Mouse (Mus musculus): Measurements from ENCODE around the gene C2cd3.

The C2cd3 gene

DNA sequence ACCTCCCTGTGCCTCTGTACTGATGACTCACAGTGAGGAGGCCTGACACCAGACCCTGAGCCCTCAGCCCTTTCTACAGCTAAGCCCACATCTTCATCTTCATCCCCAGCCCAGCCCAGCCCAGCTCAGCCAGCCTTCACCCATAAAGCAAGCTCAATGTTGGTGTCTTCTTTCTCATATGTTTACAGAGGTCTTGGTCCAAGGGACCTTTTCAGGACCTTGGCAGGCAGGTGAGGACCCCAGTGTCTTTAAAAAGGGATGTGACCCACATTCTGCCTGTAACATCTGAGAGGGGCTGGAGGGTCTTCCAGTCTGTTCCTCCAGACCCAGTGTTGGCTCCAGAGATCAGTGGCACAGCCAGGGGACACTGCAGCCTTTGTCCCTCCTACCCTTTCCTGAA, 127.4 kb downstream of the C2cd3 start:
- DNase-seq (ENCODE audit: low spot score), result no peak

DNA sequence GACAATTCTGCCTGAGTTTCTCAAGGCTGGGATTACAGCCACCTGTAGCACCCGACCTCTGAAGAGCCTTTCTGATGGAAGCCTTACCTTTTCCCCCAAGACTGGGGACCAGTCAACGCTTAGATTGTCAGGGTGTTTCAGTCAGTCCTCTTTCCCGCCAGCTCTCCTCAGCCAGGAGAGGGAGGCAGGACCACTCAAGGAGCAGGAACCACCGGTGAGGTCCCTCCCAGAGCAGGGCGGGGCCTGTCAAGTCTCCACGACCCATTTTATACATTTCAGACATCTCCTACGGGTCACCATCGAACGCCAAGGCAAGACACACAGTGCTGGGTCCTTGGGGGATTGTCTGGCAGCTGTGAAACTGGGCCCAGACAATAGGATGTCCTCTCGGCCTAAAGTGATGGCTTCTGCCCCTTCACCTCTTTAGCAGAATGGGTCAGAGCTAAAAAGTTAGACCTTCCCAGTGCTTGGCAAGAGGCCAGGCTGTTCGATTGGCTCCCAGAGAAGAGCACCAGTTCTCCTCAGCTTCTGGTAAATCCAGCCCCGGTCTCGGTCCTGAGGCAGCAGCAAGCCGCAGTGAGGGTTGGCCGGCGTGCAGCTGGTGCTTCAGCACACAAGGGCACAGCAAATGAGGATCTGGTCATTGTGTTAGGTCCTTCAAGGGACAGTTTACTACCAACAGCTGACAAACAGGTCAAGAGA, 128.4 kb downstream of the C2cd3 start:
- DNase-seq (ENCODE audit: low spot score), result no peak

DNA sequence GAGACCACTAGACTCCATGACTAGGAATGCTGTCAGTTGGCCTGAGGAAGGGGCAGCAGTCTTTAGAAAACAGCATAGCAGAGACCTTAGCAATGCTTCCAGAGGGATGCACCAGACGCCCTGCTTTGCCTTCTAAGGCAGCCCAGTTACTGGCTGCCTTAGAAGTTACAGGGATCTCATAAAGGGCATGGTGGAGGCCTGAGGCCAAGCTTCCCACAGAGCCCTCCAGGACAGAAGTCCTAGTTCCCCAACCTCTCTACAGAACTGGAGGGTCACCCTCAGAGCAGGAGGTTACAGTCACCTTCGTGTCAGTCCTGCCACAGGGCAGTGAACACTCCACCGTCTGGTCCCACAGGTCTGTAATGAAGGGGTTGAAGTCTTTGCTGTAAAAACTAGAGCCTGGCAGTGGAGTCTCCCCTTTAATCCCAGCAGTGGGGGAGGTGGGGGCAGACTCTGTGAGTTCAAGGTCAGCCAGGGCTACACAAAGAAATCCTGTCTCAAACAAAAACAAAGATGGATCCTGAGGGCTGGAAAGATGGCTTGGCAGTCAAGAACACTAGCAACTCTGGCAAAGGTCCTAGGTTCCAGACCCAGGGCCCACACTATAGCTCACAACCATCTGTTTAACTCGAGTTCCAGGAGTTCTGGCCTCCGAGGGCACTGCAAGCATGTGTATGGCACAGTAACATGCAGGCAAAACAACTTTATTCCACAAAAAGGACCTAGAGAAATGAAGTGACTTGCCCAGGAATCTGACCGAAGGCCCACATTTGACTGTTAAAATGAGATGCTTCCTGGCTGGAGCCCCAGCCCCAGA, 129.2 kb downstream of the C2cd3 start:
- DNase-seq (ENCODE audit: low spot score), result no peak

DNA sequence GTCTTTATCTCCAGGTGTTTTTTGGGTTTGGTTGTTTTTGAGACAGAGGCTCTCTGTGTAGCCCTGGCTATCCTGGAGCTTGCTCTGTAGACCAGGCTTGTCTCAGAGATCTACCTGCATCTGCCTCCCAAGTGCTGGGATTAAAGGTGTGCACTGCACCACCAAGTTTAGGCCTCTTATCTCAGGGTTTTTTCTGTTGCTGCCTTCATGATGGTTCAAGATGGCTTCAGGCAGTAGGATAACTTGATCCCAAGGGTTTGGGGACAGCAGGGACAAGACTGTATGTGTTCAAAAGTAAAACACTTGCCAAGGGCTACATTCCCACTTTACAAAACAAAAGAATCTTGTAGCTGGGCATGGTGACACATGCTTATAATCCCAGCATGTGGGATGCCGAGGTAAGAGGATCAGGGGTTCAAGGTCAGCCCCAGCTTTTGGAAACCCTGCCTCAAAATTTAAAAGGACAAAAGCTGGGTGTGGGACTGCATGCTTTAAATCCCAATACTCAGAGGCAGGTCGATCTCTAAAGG, 129.9 kb downstream of the C2cd3 start:
- no peak for DNase-seq (ENCODE audit: low spot score)

DNA sequence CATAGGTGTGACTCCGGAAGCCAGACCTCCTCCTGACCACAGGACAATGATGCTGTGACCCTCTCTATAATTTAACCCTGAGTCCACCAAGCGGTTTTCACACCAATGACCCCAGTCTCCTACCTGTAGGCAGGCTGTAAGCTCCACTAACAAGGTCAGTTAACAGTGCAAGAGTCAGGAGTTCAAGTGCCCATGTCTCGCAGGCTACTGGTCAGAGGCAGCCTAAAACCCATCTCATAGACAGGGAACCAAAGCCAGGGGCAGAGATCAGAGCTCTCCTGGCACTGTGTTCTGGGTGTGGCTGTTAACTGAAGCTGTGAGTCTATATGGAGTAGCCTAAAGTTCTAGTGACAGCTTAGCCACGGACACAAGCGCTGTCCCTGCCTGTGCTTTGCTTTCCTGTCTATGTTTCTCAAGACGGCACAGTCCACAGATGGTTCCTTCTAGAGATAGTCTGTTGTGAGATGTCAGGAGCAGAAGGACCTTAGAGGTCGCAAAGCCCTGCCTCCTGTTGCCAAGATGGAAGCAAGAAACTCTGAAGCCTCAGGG, 130.4 kb downstream of the C2cd3 start:
- DNase-seq (ENCODE audit: low spot score), result no peak

DNA sequence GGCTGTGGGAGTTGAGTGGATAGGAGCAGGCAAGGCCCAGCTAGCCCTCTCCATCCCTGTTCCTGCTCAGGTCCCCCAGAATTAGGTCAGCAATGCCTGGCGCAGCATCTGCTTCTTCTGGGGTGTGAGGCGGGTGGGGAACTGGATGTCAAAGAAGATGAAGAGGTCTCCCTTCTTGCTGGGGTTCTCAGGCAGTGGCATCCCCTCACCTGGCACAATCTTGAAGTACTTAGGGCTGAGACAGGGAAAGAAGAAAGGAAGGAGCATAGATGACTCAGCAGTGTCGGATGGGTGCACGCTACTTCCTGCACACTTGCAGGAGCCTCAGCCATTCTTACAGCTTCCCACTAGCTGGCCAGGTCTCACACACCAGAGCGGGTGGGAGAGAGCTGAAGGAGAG, 131.0 kb downstream of the C2cd3 start:
- DNase-seq (ENCODE audit: low spot score), result no peak

DNA sequence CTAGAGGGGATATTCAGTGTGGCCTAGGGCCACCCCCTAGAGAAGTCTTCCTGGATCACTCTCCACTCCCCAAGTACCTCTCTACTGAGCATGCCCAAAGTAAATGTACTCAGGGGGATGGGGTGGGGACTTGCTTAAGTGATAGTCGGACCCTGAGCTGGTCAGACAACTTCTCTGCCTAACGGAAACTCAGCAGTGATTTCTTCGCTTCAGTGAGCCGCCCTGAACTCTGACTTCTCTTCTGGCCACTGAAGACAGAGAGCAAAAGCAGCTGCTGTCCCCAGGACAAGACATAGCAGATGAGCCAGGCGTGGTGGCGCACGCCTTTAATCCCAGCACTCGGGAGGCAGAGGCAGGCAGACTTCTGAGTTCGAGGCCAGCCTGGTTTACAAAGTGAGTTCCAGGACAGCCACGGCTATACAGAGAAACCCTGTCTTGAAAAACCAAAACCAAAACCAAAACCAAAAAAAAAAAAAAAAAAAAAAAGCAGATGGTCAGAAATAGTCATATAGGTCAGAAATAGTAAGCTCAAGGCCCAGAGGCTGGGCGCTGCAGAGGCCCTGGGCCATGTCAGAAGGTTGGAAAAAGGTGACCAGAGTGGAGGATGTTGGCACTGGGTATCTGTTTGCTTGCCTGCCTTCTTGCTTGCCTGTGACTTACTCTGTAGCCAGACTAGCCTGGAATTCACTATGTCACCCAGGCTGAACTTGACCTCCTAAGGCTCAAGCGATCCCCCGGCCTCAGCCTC, 132.9 kb downstream of the C2cd3 start:
- no peak for DNase-seq (ENCODE audit: low spot score)

DNA sequence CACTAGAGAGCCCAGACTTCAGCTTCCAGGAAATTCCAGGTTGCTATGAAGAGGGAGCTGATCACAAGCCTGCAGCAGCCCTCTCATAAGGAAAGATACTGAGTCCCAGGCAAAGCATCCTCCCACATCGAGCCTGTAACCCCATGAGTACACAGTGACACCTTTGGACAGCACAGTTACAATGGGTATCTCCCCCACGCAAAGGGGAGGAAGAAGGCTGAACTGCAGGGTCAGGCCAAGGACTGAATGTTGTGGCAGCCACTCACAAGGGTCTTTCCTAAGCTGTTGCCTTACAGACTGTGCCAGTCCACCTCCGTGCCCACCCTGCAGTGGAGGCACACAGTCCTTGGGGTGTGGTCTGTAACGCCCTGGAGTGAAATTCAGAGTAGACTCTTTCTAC, 134.5 kb downstream of the C2cd3 start:
- no peak for DNase-seq (ENCODE audit: low spot score)

DNA sequence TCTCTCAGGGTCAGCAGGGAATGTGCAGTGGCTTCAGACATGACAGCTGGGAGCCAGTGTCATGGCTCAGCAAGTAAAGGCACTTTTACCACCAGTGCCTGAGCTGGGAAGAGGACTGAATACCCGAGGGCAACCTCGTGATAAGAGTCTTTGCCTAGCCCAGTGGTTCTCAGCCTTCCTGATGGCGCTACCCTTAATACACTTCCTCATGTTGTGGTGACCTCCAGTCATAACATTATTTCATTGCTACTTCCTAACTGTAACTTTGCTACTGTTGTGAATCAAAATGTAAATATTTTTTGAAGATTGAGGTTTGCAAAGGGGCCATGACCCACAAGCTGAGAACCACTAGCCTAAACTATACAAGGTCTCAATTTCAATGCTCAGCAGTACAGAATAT, 136.6 kb downstream of the C2cd3 start:
- no peak for DNase-seq (ENCODE audit: low spot score)

DNA sequence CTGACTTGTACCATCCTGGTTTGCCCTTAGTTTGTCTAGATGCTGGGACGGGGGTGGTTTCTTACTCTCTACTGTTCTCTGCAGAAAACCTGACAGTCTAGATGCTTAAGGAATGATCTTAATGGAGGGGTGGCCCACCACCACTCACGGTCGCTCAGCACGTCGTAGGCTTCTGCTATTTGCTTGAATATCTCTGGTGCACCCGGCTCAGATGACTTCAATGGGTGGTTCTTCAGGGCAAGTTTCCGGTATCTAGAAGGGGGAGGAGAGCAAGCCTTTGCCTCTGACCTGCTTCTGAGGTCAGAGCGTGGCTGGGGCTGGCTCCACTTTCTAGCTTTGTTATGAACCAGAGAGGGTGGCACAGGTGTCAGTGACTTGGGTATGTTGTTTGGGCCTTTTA, 139.6 kb downstream of the C2cd3 start:
- DNase-seq (ENCODE audit: low spot score), result no peak

DNA sequence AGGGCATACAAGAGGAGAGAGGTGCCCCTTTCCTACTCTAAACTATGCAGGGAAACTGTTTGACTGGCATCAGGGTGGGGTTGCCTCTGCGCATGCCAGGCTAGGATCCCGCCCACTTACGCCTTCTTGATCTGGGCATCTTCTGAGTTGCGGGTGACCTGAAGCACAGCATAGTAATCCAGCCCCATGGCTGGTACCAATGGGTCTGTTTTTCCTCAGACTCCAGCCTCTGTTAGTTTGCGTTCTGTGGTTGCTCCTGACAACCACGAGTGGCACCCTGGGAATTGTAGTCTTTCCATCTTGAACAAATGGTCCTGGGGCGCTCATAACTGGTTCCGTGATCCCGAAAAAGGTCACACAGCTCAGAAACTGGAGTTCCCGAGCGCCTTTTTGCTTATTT, 142.5 kb downstream of the C2cd3 start, which contains the start of gene Dnajb13:
Gene Dnajb13 (minus strand): TSS at position 388 of the 400 bp plus-strand sequence.
- DNase-seq (ENCODE audit: low spot score), result no peak
